Mouse (Mus musculus): ENCODE results near the gene Dpp8.

DNA sequence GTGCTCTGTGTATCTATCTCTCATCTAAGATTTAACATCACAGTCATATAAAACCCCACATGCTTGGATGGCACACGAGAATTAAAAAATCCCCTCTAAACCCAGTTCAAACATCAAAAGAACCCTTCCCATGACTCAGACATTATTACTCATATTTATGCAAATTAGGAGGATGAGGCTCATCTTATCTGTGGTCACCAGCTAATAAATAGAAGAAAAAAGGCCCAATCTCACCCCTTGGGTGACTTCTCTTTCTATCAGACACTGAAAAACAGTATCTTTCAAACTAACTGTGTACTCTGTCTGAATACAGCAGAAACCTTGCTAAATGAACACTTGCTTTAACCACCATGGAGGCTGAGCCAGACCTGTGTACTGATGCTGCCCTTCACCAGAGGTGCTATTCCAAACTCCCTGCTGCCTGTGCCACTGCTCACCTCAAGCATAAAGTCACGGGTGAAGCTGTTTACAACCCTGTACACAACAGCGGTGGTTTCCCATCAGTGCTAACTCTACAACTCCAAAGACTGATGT, 13.6 kb upstream of the Dpp8 start:
- TF ChIP-seq CTCF (IDR thresholded peaks at IDR 0.05; ENCODE audit: control insufficient read depth, insufficient read depth, low read length) (no peak), POLR2A (IDR thresholded peaks at IDR 0.05; ENCODE audit: borderline replicate concordance, control insufficient read depth, low read depth, low read length) (no peak)

Data from bone marrow, adult 2 months (tissue).